Mouse (Mus musculus) limb, embryonic 14.5 days (tissue): ENCODE measurements around the gene Prkcb. TPM values are rescaled to one million over a fixed set of nuclear protein-coding genes. Genes with fewer than 3 reads are reported as not detected.

ENCODE experiments used
- ATAC-seq: fragments of 200-750 bp; cut with Nextera tagmentation; 2 replicates; pipeline ENCODE4 v1.8.0; 2017; ENCODE audit warnings: low read depth, moderate number of reproducible peaks, moderate TSS enrichment; ENCODE audit not compliant: low FRiP score
- DNase-seq: peaks from one replicate; pipeline ENCODE4 v3.0.0-alpha.2; 2015; ENCODE audit warnings: low spot score
- H3K27ac ChIP-seq: fragments of 300-500 bp; sonication (generic); replicated peaks from 2 replicates; pipeline ENCODE4 v1.5.1; 2014; ENCODE audit warnings: low read depth, mild to moderate bottlenecking, low read length, moderate library complexity, mixed read lengths
- H3K27me3 ChIP-seq: fragments of 300-500 bp; sonication (generic); 2 replicates; pipeline ENCODE4 v1.6.1; 2014; ENCODE audit warnings: low read length, mixed read lengths; ENCODE audit not compliant: control insufficient read depth, insufficient read depth
- H3K36me3 ChIP-seq: fragments of 300-500 bp; sonication (generic); 2 replicates; pipeline ENCODE4 v1.6.1; 2014; ENCODE audit warnings: mild to moderate bottlenecking, low read length, moderate library complexity, mixed read lengths; ENCODE audit not compliant: control insufficient read depth, insufficient read depth
- H3K4me1 ChIP-seq: fragments of 300-500 bp; sonication (generic); 2 replicates; pipeline ENCODE4 v1.6.1; 2014; ENCODE audit warnings: antibody characterized with exemption, low read length, mixed read lengths; ENCODE audit not compliant: control insufficient read depth, insufficient read depth
- H3K4me2 ChIP-seq: fragments of 300-500 bp; sonication (generic); replicated peaks from 2 replicates; pipeline ENCODE4 v1.6.1; 2014; ENCODE audit warnings: low read depth, mild to moderate bottlenecking, low read length, moderate library complexity; ENCODE audit not compliant: severe bottlenecking
- H3K4me3 ChIP-seq: fragments of 300-500 bp; sonication (generic); replicated peaks from 2 replicates; pipeline ENCODE4 v1.5.1; 2014; ENCODE audit warnings: low read length
- H3K9ac ChIP-seq: fragments of 300-500 bp; sonication (generic); 2 replicates; pipeline ENCODE4 v1.6.1; 2014; ENCODE audit warnings: mild to moderate bottlenecking, low read depth, low read length, moderate library complexity; ENCODE audit not compliant: severe bottlenecking
- H3K9me3 ChIP-seq: fragments of 300-500 bp; sonication (generic); 2 replicates; pipeline ENCODE4 v1.6.1; 2016; ENCODE audit warnings: low read length; ENCODE audit not compliant: control insufficient read depth
- POLR2A ChIP-seq: fragments of 200-500 bp; IDR thresholded peaks from 2 replicates; pipeline ENCODE4 v1.8.0; 2012; ENCODE audit warnings: inconsistent platforms, mild to moderate bottlenecking, moderate library complexity, borderline replicate concordance; ENCODE audit not compliant: insufficient read depth, insufficient read length; ENCODE audit errors: extremely low read depth
- WGBS: fragments of 180-500 bp; shearing (Covaris S2); extraction: QIAGEN DNeasy Blood & Tissue Kit; methylation state at CpG from one replicate; pipeline ENCODE4 v1.1.7; 2014; 5-methylcytosine and 5-hydroxymethylcytosine counted together
- polyA plus RNA-seq, 2 experiments: library from polyadenylated mRNA; depleted of rRNA in 1 of 2; stranded (reverse) in 1 of 2; unstranded in 1 of 2; fragments of >200 nt; fragmentation: Nextera tagmentation in 1 of 2; extraction: Ambion mirVana in 1 of 2; gene quantifications; 2 replicates each; pipeline versions ENCODE4 v1.2.1 to v1.2.3; 2012 to 2014

Gene Prkcb
- polyA plus RNA-seq, 2 experiments, result 6.2 to 10.3 TPM

DNA sequence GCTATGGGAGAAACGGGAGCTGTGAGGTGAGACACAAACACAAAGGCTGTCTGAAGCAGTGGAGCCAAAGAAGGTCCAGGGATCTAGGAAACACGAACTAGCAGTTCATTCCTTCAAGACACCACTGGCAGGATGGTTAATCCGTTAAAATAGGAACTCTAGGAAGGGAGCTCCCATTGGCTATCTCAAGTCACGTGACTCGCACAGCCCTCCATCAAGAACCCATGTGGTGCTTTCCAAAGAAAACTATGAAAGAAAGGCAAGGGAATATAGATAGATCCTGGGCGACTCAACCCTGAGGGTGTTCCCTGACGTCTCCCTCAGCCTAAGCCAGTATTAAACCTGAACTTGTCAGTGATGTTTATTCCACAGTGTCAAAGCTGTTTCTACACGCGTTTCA lies 31.0 kb downstream of the Prkcb start:
- no peaks in the 10 kb centered on the region for H3K9me3 ChIP-seq
- H3K4me1 ChIP-seq, result no peaks in the 10 kb centered on the region
- H3K27ac ChIP-seq, result no peak overlapping the region
- WGBS, result 75% methylated on average over 9 of the region's 9 CpGs
- H3K9ac ChIP-seq, result no peak overlapping the region
- H3K4me3 ChIP-seq, result no peak overlapping the region
- no peak for TF ChIP-seq POLR2A
- H3K27me3 ChIP-seq, result no peaks in the 10 kb centered on the region
- no peak for ATAC-seq
- H3K36me3 ChIP-seq, result no peaks in the 10 kb centered on the region
- no peak for DNase-seq
- H3K4me2 ChIP-seq, result no peak overlapping the region

DNA sequence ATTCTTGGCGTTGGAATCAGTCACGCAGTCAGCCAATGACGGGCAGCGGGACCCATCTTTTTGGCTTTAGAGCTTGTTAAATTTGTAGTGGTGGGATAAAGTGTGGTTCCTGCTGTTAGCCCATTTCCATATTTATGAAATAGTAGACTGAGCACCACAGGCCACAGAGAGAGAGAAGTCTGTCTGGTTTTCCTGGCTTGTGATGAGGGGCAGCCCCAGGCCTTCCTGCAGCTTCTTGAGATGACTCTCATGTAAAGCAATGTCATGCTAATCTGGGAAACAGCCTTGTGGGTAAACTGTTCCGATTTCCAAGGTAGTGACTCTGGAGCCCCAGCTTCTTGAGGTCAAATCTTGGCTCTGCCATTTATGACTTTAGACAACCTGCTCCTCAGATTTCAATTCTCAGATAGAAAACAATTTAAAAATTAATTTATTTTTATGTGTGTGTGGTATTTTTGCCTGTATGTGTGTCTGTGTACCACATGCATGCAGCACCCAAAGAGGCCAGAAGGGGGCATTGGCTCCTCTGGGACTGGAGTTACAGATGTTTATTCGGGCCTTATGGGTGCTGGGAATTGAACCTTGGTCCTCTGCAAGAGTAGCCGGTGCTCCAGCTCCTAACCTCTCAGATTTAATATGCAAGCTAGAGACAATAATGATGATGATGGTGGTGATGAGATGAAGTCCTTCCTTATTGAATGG lies 32.4 kb downstream of the Prkcb start:
- DNase-seq, result no peak
- H3K27me3 ChIP-seq, result no peaks in the 10 kb centered on the region
- no peaks in the 10 kb centered on the region for H3K36me3 ChIP-seq
- H3K9ac ChIP-seq, result no peak overlapping the region
- no peaks in the 10 kb centered on the region for H3K4me1 ChIP-seq
- ATAC-seq, result no peak
- no peak overlapping the region for H3K27ac ChIP-seq
- no peak overlapping the region for H3K4me3 ChIP-seq
- 90% methylated on average over 7 of the region's 7 CpGs for WGBS
- H3K4me2 ChIP-seq, result no peak overlapping the region
- H3K9me3 ChIP-seq, result no peaks in the 10 kb centered on the region
- no peak for TF ChIP-seq POLR2A

DNA sequence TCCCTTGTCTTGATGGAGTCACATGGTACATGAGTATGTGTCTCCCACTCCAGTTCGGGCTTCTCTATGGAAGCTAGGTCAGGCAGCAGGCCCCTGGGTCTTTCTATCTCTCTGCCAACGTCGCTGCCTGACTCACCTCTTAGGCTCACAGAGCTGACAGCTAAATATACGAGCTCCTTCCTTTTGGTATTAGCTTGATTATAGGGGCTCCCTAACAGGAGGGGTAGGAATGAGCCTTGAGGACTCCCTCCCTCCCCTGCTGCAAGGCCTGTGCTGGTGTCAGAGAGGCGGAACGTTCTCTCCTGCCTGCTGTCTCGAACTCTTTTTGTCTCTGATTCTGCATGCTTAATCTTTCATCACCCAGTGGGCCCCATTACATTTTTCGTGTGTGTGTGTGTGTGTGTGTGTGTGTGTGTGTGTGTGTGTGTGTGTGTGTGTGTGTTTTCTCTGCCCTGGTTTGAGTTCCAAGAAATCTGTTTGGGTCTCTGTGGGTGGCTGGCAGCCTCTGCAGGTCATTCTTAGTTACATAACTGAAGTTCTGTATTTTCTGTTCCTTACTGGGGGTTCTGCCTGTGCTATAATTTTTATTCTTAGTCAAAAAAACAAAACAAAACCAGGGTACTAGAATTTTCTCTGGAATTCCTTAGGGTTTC lies 33.6 kb downstream of the Prkcb start:
- ATAC-seq, result no peak
- Histone ChIP-seq H3K4me3 (no peak overlapping the region), H3K27ac (no peak overlapping the region), H3K9ac (no peak overlapping the region), H3K4me2 (no peak overlapping the region), H3K27me3 (no peaks in the 10 kb centered on the region), H3K4me1 (no peaks in the 10 kb centered on the region), H3K36me3 (no peaks in the 10 kb centered on the region), H3K9me3 (no peaks in the 10 kb centered on the region)
- WGBS, result 51% methylated on average over 8 of the region's 8 CpGs
- DNase-seq, result no peak
- no peak for TF ChIP-seq POLR2A

DNA sequence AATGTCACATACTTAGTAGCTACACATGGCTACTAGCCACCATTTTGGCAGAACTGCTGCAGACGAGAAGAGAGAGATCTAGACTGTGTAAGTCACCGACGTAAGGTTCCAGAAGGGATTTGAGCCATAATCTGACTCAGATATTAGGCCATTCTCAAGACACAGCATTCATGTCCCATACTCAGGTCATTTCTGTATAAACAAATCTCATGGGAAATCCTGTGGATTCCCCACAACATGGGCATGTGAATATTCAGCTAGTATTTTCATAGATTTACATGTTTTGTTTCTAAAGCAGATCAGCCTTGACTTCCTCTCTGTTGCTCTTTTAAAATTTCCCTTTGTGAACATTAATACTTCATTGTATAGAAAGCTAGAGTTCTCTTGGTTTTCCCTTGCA lies 39.4 kb downstream of the Prkcb start:
- Histone ChIP-seq H3K9me3 (no peaks in the 10 kb centered on the region), H3K27ac (no peak overlapping the region), H3K9ac (no peak overlapping the region), H3K4me2 (no peak overlapping the region), H3K4me3 (no peak overlapping the region), H3K4me1 (0 out of 2 replicates have a peak, but pooled peaks cover 7% of the 10 kb centered on the region), H3K27me3 (no peaks in the 10 kb centered on the region), H3K36me3 (no peaks in the 10 kb centered on the region)
- DNase-seq (no peak), ATAC-seq (no peak)
- no peak for TF ChIP-seq POLR2A
- 93% methylated on average over 3 of the region's 3 CpGs for WGBS

DNA sequence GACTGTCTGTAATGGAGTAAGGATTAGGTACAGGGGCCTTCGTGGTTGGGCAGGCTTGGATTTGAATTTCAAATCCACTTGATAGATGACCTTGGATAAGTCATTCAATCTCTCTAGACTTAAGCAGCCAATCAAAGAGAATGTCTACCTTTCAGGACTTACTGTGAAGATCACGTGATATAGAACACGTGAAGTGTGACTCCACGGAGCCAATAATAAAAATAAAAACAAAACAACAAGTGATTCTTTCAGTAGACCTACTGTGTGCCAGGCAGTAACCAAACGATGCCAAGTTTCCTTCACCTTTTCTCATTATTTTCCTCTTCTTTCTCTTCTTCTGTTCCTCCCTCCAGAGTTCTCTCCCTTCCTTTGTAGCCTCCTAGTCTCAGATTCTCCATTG lies 39.9 kb downstream of the Prkcb start:
- H3K9ac ChIP-seq, result no peak overlapping the region
- H3K4me1 ChIP-seq, result 0 out of 2 replicates have a peak, but pooled peaks cover 7% of the 10 kb centered on the region
- H3K4me3 ChIP-seq, result no peak overlapping the region
- H3K4me2 ChIP-seq, result no peak overlapping the region
- H3K36me3 ChIP-seq, result no peaks in the 10 kb centered on the region
- no peaks in the 10 kb centered on the region for H3K9me3 ChIP-seq
- H3K27me3 ChIP-seq, result no peaks in the 10 kb centered on the region
- ATAC-seq (no peak), DNase-seq (no peak)
- WGBS, result 87% methylated on average over 5 of the region's 5 CpGs
- TF ChIP-seq POLR2A, result no peak
- H3K27ac ChIP-seq, result no peak overlapping the region

DNA sequence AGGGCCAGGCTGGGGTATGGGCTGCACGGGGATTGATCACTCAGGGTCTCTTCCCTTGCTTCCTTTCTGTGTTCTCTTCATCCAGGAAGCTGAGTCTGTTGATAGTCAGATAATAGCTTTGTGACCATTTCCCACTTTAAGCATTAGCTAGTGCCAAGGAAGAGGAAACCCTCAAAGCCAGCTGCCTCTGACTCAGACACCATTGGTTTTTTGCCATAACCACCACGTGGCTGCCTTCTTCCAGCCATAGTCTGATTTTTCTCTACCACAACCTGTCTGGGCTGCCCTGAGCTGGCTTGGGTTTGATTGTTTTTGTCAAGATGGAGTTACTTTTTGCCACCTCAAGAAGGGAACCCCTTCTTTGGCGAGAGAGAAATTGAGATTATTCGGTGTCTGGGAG lies 41.0 kb downstream of the Prkcb start:
- Histone ChIP-seq H3K4me2 (no peak overlapping the region), H3K9me3 (no peaks in the 10 kb centered on the region), H3K9ac (no peak overlapping the region), H3K4me1 (0 out of 2 replicates have a peak, but pooled peaks cover 7% of the 10 kb centered on the region), H3K36me3 (no peaks in the 10 kb centered on the region), H3K27ac (no peak overlapping the region), H3K4me3 (no peak overlapping the region), H3K27me3 (no peaks in the 10 kb centered on the region)
- ATAC-seq (no peak), DNase-seq (no peak)
- 81% methylated on average over 4 of the region's 4 CpGs for WGBS
- TF ChIP-seq POLR2A, result no peak
